Mouse (Mus musculus): ENCODE data around the gene Pde9a. TPM values are rescaled to one million over a fixed set of nuclear protein-coding genes. Genes with fewer than 3 reads are reported as not detected.

The Pde9a gene
- polyA plus RNA-seq, 1 experiment from 2014 or later = 18.9 TPM

DNA sequence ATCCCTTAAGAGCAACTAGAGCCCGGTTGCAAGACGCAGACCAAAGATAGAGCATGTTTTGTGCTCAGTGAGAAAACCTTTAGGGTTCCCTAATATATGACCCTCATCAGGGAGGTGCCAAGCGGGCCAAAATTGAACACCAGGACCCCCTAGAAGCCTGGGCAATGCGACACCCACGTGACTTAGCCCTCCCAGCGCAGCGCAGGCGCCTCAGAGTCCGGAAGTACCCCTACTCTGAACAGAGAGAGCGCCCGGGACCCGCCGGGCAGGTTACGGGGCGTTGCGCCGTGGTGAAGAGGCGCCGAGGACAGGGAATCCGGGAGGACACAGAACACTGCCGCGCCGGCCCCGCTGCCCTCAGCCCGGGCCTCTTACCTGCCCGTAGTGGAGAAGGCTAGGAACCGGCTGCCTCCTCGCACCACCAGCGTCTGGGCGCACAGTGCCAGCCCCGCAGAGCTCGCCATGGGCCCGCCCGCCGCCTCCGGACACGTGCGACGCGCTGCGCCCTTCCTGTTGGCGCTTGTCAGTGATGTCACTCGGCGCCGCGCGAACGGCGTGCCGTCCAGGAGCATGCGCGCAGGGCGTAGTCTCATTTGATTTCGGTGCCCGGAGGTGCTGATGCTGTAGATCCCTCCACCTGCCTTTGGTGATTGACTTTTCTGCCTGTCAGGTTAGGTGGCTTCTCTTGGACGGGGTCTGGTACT is 125.9 kb downstream of the Pde9a start:
- no peaks in the 10 kb centered on the region for H3K9me3 ChIP-seq
- peak overlapping the region; percentile 92 for H3K4me3 ChIP-seq
- WGBS = under 1% methylated on average over 56 of the region's 56 CpGs
- DNase-seq (ENCODE audit: low spot score) = peak; percentile 94
- H3K27ac ChIP-seq (replicated peaks) = peak overlapping the region; percentile 92
- H3K36me3 ChIP-seq (replicated peaks) = peaks cover 36% of the 10 kb centered on the region
- H3K27me3 ChIP-seq (replicated peaks; ENCODE audit: low read depth, poor library complexity, severe bottlenecking) = no peaks in the 10 kb centered on the region
- peaks cover 16% of the 10 kb centered on the region for H3K4me1 ChIP-seq

DNA sequence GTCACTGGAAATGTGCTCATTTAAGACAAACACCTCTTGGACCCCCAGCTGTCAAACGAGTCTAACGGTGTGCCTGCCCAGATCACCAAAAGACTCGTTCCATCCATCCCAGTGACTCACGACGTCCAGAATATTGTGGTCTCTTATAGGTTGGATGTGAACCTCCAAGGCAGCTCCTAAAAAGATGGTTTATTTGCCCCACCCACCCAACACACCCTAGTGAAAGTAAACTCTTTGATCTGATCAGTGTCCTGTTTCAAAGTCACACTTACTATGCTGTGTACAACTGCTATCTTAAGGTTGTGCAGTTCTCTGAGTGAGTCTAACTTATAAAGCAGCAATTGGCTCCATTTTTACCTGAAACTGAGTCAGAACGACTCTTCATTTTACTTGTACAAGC is 126.6 kb downstream of the Pde9a start:
- peak overlapping the region; percentile 92 for H3K4me3 ChIP-seq
- peaks cover 30% of the 10 kb centered on the region for H3K36me3 ChIP-seq (replicated peaks)
- 23% methylated on average over 6 of the region's 6 CpGs for WGBS
- H3K27me3 ChIP-seq (replicated peaks; ENCODE audit: low read depth, poor library complexity, severe bottlenecking) = no peaks in the 10 kb centered on the region
- DNase-seq (ENCODE audit: low spot score) = no peak
- peaks cover 16% of the 10 kb centered on the region for H3K4me1 ChIP-seq
- no peaks in the 10 kb centered on the region for H3K9me3 ChIP-seq
- peak overlapping the region; percentile 92 for H3K27ac ChIP-seq (replicated peaks)

DNA sequence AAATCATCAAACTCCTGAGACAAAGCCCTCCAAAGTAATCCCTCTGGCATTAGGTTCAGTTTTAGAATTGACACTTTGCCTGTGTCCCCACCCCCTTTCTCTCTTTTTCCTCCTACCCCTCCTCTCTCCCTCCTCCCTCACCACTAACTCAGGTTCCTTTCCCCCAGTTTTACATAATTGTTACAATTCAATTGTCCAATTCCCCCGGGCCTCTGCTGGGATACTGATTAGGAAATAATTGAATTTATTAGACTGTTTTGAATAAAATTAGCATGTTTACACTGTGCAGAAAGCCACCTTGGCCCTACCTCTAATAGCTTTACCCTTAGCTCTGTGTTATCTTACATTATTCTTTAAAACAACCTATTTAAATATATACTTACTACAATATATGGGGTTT is 128.7 kb downstream of the Pde9a start:
- H3K36me3 ChIP-seq (replicated peaks) = peaks cover 9% of the 10 kb centered on the region
- no peaks in the 10 kb centered on the region for H3K27me3 ChIP-seq (replicated peaks; ENCODE audit: low read depth, poor library complexity, severe bottlenecking)
- WGBS = 63% methylated on average over 1 of the region's 1 CpGs
- H3K4me3 ChIP-seq = no peak overlapping the region
- H3K9me3 ChIP-seq = no peaks in the 10 kb centered on the region
- DNase-seq (ENCODE audit: low spot score) = no peak
- peaks cover 20% of the 10 kb centered on the region for H3K4me1 ChIP-seq
- no peak overlapping the region for H3K27ac ChIP-seq (replicated peaks)

DNA sequence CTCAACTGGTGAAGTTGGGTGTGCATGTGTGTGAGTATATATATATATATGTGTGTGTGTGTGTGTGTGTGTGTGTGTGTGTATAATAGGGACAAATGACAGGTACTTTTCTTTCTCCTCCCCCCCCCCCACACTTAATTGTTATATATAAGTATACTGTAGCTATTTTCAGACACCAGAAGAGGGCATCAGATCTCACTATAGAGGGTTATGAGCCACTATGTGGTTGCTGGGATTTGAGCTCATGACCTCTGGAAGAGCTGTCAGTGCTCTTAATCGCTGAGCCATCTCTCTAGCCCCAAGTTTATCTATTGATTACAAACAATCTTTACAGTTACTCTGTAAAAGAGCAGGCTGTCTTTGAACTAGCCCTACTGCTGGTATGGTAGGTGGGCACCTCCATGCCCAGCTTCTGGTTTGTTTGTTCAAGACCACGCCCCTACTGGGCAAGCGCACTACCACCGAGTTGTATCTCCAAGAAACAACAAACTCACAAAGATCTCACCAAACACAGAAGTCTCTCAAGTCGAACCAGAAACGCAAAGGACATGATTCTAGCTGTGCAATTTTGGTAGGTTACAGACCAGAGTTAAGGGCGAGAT is 133.4 kb downstream of the Pde9a start:
- Histone ChIP-seq H3K27me3 (replicated peaks; ENCODE audit: low read depth, poor library complexity, severe bottlenecking) (no peaks in the 10 kb centered on the region), H3K4me3 (peak overlapping the region; percentile 88), H3K9me3 (no peaks in the 10 kb centered on the region), H3K27ac (replicated peaks) (peak overlapping the region; percentile 87), H3K36me3 (replicated peaks) (peaks cover 23% of the 10 kb centered on the region), H3K4me1 (peaks cover 24% of the 10 kb centered on the region)
- DNase-seq (ENCODE audit: low spot score) = no peak
- WGBS = 3% methylated on average over 7 of the region's 7 CpGs

DNA sequence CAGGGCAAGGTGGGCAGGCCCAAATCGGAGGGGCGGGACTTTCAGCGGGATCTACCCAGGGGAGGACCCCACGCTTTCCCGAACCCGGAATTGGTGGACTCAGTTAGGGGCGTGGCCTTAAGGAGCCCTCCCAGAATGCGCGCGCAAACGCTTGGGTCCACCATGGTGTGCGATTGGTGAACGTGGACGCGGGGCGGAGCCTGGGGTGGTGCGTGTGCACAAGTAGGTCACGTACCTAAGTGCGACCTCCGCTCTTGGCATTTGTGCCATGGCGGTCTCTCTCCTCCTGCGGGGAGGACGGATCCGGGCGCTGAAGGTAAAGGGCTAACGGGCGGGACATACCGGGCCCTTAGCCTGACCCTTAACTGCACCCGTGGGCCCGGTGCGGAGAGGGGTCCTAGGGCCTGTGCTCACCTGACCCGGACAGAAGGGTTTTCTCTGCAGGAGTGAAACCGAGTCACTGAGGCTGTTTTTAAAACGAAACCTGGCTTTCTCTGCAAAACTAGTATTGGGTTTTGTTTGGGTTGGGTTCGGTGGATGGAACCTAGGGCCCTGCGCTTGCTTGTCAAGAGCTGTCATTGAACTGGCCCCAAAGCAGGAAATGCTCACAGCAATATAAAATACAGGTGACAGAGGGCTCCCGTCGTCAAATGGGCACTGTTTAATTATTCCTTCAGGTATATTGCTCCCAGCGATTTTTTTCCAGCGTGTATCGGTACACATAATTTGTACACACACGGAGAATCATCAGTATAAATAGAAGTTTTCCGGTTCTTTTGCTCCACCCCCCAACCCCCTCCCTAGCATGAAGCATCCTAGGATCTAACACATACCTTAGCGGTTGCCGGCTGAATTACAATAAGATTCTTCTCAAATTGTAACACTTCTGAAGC is 134.2 kb downstream of the Pde9a start, which contains the start of the genes Wdr4 and Ndufv3:
Gene Wdr4 (minus strand): TSS at position 35 of the 893 bp plus-strand sequence.
Gene Ndufv3 (plus strand): TSS at position 170 of the 893 bp plus-strand sequence.
- H3K4me1 ChIP-seq = peaks cover 24% of the 10 kb centered on the region
- under 1% methylated on average over 45 of the region's 45 CpGs for WGBS
- peak; percentile 99 for DNase-seq (ENCODE audit: low spot score)
- peak within 1 kb of the TSS; percentile 88 for H3K4me3 ChIP-seq
- H3K36me3 ChIP-seq (replicated peaks) = peaks cover 31% of the 10 kb centered on the region
- H3K27me3 ChIP-seq (replicated peaks; ENCODE audit: low read depth, poor library complexity, severe bottlenecking) = no peaks in the 10 kb centered on the region
- no peaks in the 10 kb centered on the region for H3K9me3 ChIP-seq
- H3K27ac ChIP-seq (replicated peaks) = peak within 1 kb of the TSS; percentile 87

DNA sequence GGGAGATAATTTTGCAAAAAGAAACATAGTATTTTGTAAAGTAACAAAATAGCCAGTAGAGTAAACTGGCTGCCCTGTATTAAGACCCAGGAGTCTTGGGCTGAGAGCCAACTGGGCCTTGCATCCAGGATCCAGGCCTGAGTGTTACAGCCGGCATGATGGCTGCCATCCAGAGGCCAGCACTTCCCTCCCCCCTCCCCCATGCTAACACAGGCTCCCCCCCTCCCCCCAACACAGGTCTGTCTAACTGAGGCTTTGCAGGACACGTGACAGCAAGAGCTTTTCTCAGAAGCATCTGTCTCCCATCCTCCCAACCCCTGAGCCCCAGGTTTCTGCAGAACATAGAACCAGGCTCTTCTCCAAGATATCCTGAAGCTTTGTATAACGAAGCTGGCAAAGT is 134.9 kb downstream of the Pde9a start:
- H3K27me3 ChIP-seq (replicated peaks; ENCODE audit: low read depth, poor library complexity, severe bottlenecking) = no peaks in the 10 kb centered on the region
- peak; percentile 59 for DNase-seq (ENCODE audit: low spot score)
- 19% methylated on average over 3 of the region's 3 CpGs for WGBS
- H3K36me3 ChIP-seq (replicated peaks) = peaks cover 38% of the 10 kb centered on the region
- peak overlapping the region; percentile 87; the same call in 1 of the 2 replicates for H3K27ac ChIP-seq (replicated peaks)
- H3K9me3 ChIP-seq = no peaks in the 10 kb centered on the region
- H3K4me3 ChIP-seq = peak overlapping the region; percentile 88
- H3K4me1 ChIP-seq = peaks cover 24% of the 10 kb centered on the region

DNA sequence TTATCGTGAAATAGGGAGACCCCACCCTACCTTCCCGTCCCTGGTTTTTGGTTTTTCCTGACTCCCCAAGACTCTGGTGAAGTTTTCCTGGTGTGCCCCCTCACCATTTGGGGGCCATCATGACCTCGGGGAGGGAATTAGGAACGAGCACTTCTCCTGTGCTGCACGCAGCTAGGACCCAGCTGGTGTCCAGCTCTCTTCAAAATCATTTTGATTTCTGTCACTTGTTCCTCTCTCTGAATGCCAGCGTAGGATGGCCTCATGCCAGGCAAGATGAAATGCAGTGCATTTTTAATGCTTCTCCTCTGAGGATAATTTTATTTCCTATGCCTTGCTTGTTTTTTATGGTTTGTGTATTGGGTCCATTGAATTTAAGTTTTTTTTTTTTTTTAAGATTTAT is 135.9 kb downstream of the Pde9a start:
- Histone ChIP-seq H3K36me3 (replicated peaks) (peaks cover 44% of the 10 kb centered on the region), H3K27ac (replicated peaks) (no peak overlapping the region), H3K4me1 (peaks cover 24% of the 10 kb centered on the region), H3K27me3 (replicated peaks; ENCODE audit: low read depth, poor library complexity, severe bottlenecking) (no peaks in the 10 kb centered on the region), H3K4me3 (no peak overlapping the region), H3K9me3 (no peaks in the 10 kb centered on the region)
- 89% methylated on average over 6 of the region's 6 CpGs for WGBS
- no peak for DNase-seq (ENCODE audit: low spot score)

DNA sequence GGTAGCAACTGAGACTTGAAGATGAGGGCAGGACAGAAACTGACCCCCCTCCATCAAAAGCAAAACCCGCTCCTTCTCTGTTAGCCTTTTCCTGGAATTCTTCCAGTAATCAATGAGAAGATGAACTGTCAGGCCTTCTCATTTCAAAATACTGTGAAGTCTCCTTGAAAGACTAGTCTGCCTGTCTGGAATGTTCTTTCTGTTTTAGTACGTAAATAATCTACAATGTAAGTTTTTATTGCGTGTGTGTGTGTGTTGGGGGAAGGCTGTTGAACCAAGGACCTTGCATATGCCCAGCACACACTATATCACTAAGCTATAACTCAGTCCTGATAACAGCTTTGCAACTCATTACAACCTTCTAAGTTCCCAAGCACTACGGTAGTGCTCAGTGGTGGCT is 139.1 kb downstream of the Pde9a start:
- no peaks in the 10 kb centered on the region for H3K9me3 ChIP-seq
- 97% methylated on average over 4 of the region's 4 CpGs for WGBS
- no peak for DNase-seq (ENCODE audit: low spot score)
- H3K27ac ChIP-seq (replicated peaks) = no peak overlapping the region
- H3K27me3 ChIP-seq (replicated peaks; ENCODE audit: low read depth, poor library complexity, severe bottlenecking) = no peaks in the 10 kb centered on the region
- peaks cover 74% of the 10 kb centered on the region for H3K36me3 ChIP-seq (replicated peaks)
- H3K4me3 ChIP-seq = no peak overlapping the region
- peaks cover 16% of the 10 kb centered on the region for H3K4me1 ChIP-seq

DNA sequence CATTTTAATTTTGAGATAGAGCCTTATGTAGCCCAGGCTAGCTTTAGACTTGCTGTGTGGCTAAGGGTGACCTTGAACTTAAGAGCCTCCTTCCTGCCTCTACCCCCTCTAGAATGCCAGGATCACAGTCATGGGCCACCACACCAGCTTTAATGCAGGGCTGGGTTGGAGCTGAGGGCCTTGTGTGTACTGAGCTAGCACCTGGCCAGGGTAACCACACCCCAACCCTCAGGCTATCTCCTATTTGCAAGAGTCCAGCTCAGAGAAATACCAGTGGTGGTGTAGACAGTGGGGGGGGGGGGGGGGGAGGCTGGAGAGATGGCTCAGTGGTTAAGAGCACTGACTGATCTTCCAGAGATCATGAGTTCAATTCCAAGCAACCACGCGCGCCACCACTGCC is 139.8 kb downstream of the Pde9a start:
- H3K27me3 ChIP-seq (replicated peaks; ENCODE audit: low read depth, poor library complexity, severe bottlenecking) = no peaks in the 10 kb centered on the region
- H3K4me3 ChIP-seq = no peak overlapping the region
- 95% methylated on average over 3 of the region's 3 CpGs for WGBS
- no peak for DNase-seq (ENCODE audit: low spot score)
- peaks cover 10% of the 10 kb centered on the region for H3K4me1 ChIP-seq
- H3K27ac ChIP-seq (replicated peaks) = no peak overlapping the region
- no peaks in the 10 kb centered on the region for H3K9me3 ChIP-seq
- H3K36me3 ChIP-seq (replicated peaks) = peaks cover 77% of the 10 kb centered on the region

Other genes starting within 250 kb of the Pde9a start
- gene Tff2, start 241.9 kb upstream of the Pde9a start, polyA plus RNA-seq (2016; fragmentation: Nextera tagmentation; extraction: Ambion mirVana) = not detected in 2 replicates
- not detected in 2 replicates for gene Tff1, start 220.9 kb upstream of the Pde9a start, polyA plus RNA-seq (2016; fragmentation: Nextera tagmentation; extraction: Ambion mirVana)
- 0.05 TPM in 1 of 2 replicates, not detected in the other for gene Tmprss3, start 187.2 kb upstream of the Pde9a start, polyA plus RNA-seq (2016; fragmentation: Nextera tagmentation; extraction: Ambion mirVana)
- gene Ubash3a, start 178.3 kb upstream of the Pde9a start, polyA plus RNA-seq (2016; fragmentation: Nextera tagmentation; extraction: Ambion mirVana) = 0.20 and 0.34 TPM in 2 replicates
- gene Rsph1, start 108.8 kb upstream of the Pde9a start, polyA plus RNA-seq (2016; fragmentation: Nextera tagmentation; extraction: Ambion mirVana) = 1.8 and 2.1 TPM in 2 replicates
- 5.3 and 7.7 TPM in 2 replicates for gene Slc37a1, start 99.4 kb upstream of the Pde9a start, polyA plus RNA-seq (2016; fragmentation: Nextera tagmentation; extraction: Ambion mirVana)
- gene Wdr4, start 133.8 kb downstream of the Pde9a start, polyA plus RNA-seq (2016; fragmentation: Nextera tagmentation; extraction: Ambion mirVana) = 67.7 and 73.5 TPM in 2 replicates
- gene Ndufv3, start 133.9 kb downstream of the Pde9a start, polyA plus RNA-seq (2016; fragmentation: Nextera tagmentation; extraction: Ambion mirVana) = 242 and 244 TPM in 2 replicates
- gene Pknox1, start 178.5 kb downstream of the Pde9a start, polyA plus RNA-seq (2016; fragmentation: Nextera tagmentation; extraction: Ambion mirVana) = 22.9 and 25.1 TPM in 2 replicates